Mouse (Mus musculus): Measurements from ENCODE around the gene Gnai3.

DNA sequence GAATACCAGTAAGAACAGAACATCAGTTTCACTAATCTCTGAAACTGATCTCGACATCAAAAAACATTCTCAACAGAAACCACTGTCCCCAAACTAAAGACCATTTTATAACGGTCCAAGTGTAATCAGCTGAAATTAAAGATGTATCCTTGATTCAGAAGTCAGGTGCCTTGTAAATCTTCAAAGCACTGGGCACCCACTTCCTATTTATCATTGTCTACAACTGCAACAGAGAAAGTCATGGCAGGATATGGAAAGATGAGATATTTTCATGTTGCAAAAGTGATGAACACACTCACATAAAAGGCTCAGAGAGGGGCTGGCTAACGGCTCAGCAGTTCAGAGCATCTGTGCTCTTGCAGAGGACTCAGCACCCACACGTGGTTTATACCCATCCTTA lies 5.2 kb downstream of the Gnai3 start:
- TF ChIP-seq CTCF (conservative IDR thresholded peaks at IDR 0.05; ENCODE audit: insufficient read depth, insufficient read length, low read depth, low read length) (no peak), POLR2A (IDR thresholded peaks at IDR 0.05; ENCODE audit: low read depth, low read length) (no peak)

All from kidney, adult 2 months (tissue).